Mouse (Mus musculus): ENCODE measurements around the gene Irs1. TPM values are rescaled to one million over a fixed set of nuclear protein-coding genes. Genes with fewer than 3 reads are reported as not detected.

Gene Irs1
- polyA plus RNA-seq, 1 experiment from 2014 or later, result 11.5 TPM

GRCm38 (mm10) chr1:82291930-82292712 is 905 bp upstream of the Irs1 start:
- peak overlapping the region; percentile 96 for H3K27ac ChIP-seq (ENCODE audit: low read depth, low read length)
- peak overlapping the region; percentile 59 for H3K4me3 ChIP-seq (ENCODE audit: low read depth, low read length)
- H3K9me3 ChIP-seq (ENCODE audit: control insufficient read depth, low read length), result no peaks in the 10 kb centered on the region
- DNase-seq (ENCODE audit: low spot score) (no peak), ATAC-seq (ENCODE audit: insufficient read depth, low FRiP score, low TSS enrichment) (peak; percentile 5; the same call in 1 of the 2 replicates)
- peaks cover 7% of the 10 kb centered on the region for H3K36me3 ChIP-seq (ENCODE audit: control insufficient read depth, insufficient read depth, low read length)
- peak overlapping the region; percentile 78 for H3K9ac ChIP-seq (ENCODE audit: low read length)
- peak overlapping the region; percentile 91 for H3K4me2 ChIP-seq (ENCODE audit: low read depth)
- 1% methylated on average over 23 of the region's 23 CpGs for WGBS
- no peaks in the 10 kb centered on the region for H3K27me3 ChIP-seq (ENCODE audit: control insufficient read depth, insufficient read depth, low read length)
- H3K4me1 ChIP-seq (ENCODE audit: control insufficient read depth, insufficient read depth, low read length), result peaks cover 16% of the 10 kb centered on the region

DNA sequence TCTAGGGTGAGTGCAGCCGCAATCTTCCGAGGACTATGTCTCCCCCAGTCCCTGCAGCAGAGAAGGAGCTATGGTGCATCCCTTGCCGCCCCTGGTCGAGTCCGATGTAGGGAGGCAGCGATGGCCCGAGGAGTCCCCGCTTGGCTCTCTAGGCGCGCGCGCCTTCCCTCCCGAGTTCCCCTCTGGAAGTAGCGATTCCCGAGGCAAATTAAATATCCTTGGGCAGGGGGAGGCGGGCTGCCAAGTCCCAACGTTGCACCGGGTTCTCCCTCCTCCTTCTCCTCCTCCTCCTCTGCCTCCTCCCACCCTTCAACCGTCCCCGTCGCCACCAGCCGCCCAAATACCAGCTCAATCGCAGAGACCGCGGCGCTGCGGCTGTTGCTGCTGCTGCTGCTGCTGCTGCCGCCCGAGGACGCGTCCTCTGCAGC is 479 bp downstream of the Irs1 start:
- peak; percentile 85 for DNase-seq (ENCODE audit: low spot score)
- Histone ChIP-seq H3K9ac (ENCODE audit: low read length) (peak overlapping the region; percentile 78), H3K9me3 (ENCODE audit: control insufficient read depth, low read length) (no peaks in the 10 kb centered on the region), H3K36me3 (ENCODE audit: control insufficient read depth, insufficient read depth, low read length) (peaks cover 8% of the 10 kb centered on the region), H3K4me1 (ENCODE audit: control insufficient read depth, insufficient read depth, low read length) (peaks cover 25% of the 10 kb centered on the region), H3K27ac (ENCODE audit: low read depth, low read length) (peak overlapping the region; percentile 96), H3K4me2 (ENCODE audit: low read depth) (peak overlapping the region; percentile 91), H3K27me3 (ENCODE audit: control insufficient read depth, insufficient read depth, low read length) (no peaks in the 10 kb centered on the region), H3K4me3 (ENCODE audit: low read depth, low read length) (peak overlapping the region; percentile 59)
- 0% methylated on average over 31 of the region's 31 CpGs for WGBS
- ATAC-seq (ENCODE audit: insufficient read depth, low FRiP score, low TSS enrichment), result peak; percentile 26

GRCm38 (mm10) chr1:82289990-82290681 is 1.1 kb downstream of the Irs1 start:
- 1% methylated on average over 45 of the region's 45 CpGs for WGBS
- Histone ChIP-seq H3K27ac (ENCODE audit: low read depth, low read length) (peak overlapping the region; percentile 96), H3K36me3 (ENCODE audit: control insufficient read depth, insufficient read depth, low read length) (peaks cover 8% of the 10 kb centered on the region), H3K4me3 (ENCODE audit: low read depth, low read length) (peak overlapping the region; percentile 59), H3K9ac (ENCODE audit: low read length) (peak overlapping the region; percentile 78), H3K4me2 (ENCODE audit: low read depth) (peak overlapping the region; percentile 91), H3K4me1 (ENCODE audit: control insufficient read depth, insufficient read depth, low read length) (peaks cover 29% of the 10 kb centered on the region), H3K27me3 (ENCODE audit: control insufficient read depth, insufficient read depth, low read length) (no peaks in the 10 kb centered on the region), H3K9me3 (ENCODE audit: control insufficient read depth, low read length) (no peaks in the 10 kb centered on the region)
- no peak for ATAC-seq (ENCODE audit: insufficient read depth, low FRiP score, low TSS enrichment)
- DNase-seq (ENCODE audit: low spot score), result peak; percentile 68

DNA sequence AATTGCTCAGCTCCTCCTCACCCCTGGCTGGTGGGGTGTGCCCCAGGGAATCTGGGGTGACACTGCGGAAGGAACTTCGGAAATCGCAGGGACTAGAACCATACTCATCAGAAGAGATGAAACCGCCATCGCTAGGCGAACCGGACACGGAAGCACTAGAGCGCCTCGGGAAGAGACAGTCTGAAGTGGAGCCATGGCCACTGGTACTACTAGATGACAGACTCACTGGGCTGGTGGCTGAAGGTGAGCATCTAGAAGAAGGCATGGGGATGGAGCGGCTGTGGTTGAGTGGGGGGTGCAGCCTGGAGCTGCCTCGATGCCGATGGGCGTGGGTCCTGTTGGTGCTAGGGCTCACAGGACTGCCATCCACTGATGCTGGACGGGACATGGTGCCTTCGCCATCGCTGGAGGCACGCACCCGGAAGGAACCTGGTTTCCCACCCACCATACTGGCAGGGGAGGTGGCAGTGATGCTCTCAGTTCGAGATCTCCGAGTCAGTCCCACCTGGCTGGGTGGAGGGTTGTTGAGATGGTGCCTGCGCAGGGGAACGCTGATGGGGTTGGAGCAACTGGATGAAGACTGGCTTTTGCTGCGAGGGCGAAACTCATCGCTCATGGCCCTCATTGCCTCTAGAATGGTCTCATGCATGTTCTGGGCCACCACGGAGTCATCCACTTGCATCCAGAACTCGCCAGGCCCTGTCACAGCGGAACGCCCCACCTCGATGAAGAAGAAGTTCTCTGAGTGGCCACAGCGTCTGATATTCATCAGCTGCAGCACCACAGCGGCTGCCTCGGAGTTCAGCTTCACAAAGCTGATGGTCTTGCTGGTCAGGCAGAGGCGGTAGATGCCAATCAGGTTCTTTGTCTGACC is 1.9 kb downstream of the Irs1 start:
- H3K4me3 ChIP-seq (ENCODE audit: low read depth, low read length), result peak overlapping the region; percentile 59
- H3K27me3 ChIP-seq (ENCODE audit: control insufficient read depth, insufficient read depth, low read length), result no peaks in the 10 kb centered on the region
- peak overlapping the region; percentile 91 for H3K4me2 ChIP-seq (ENCODE audit: low read depth)
- H3K36me3 ChIP-seq (ENCODE audit: control insufficient read depth, insufficient read depth, low read length), result peaks cover 8% of the 10 kb centered on the region
- H3K4me1 ChIP-seq (ENCODE audit: control insufficient read depth, insufficient read depth, low read length), result peaks cover 32% of the 10 kb centered on the region
- ATAC-seq (ENCODE audit: insufficient read depth, low FRiP score, low TSS enrichment) (no peak), DNase-seq (ENCODE audit: low spot score) (no peak)
- 70% methylated on average over 35 of the region's 35 CpGs for WGBS
- H3K27ac ChIP-seq (ENCODE audit: low read depth, low read length), result peak overlapping the region; percentile 96
- H3K9ac ChIP-seq (ENCODE audit: low read length), result peak overlapping the region; percentile 78
- no peaks in the 10 kb centered on the region for H3K9me3 ChIP-seq (ENCODE audit: control insufficient read depth, low read length)

DNA sequence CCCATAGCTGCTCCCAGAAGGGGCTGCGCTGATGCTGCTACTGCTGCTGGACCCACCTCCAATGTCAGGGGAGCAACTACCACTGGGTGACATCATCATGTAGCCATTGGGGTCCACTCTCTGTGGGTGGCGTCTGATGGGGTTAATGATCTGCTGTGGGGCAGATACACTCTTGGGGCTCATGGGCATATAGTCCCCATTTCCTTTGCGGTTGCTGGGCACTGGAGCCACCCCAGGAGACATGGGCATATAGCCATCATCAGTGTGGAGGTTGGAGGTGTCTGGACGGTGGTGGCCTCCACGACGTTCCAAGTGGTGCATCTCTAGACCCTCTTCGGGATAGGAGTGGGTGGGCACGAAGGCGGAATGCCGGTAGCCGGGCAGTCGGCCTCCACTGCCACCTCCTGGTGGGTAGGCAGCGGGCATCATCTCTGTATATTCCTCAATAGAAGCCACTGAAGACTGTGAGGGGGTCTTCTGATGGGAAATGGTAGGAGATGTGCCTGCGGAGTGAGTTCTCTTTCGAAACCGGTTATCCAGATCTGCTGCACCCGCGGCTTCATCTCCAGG is 2.7 kb downstream of the Irs1 start:
- ATAC-seq (ENCODE audit: insufficient read depth, low FRiP score, low TSS enrichment) (no peak), DNase-seq (ENCODE audit: low spot score) (no peak)
- Histone ChIP-seq H3K27me3 (ENCODE audit: control insufficient read depth, insufficient read depth, low read length) (no peaks in the 10 kb centered on the region), H3K9me3 (ENCODE audit: control insufficient read depth, low read length) (no peaks in the 10 kb centered on the region), H3K9ac (ENCODE audit: low read length) (no peak overlapping the region; the same call in 1 of the 2 replicates), H3K27ac (ENCODE audit: low read depth, low read length) (no peak overlapping the region), H3K4me1 (ENCODE audit: control insufficient read depth, insufficient read depth, low read length) (peaks cover 33% of the 10 kb centered on the region), H3K4me3 (ENCODE audit: low read depth, low read length) (peak overlapping the region; percentile 59), H3K36me3 (ENCODE audit: control insufficient read depth, insufficient read depth, low read length) (peaks cover 8% of the 10 kb centered on the region), H3K4me2 (ENCODE audit: low read depth) (peak overlapping the region; percentile 91)
- 92% methylated on average over 18 of the region's 18 CpGs for WGBS

GRCm38 (mm10) chr1:82287776-82288325 is 3.4 kb downstream of the Irs1 start:
- H3K4me2 ChIP-seq (ENCODE audit: low read depth), result peak overlapping the region; percentile 91
- H3K36me3 ChIP-seq (ENCODE audit: control insufficient read depth, insufficient read depth, low read length), result peaks cover 8% of the 10 kb centered on the region
- H3K27me3 ChIP-seq (ENCODE audit: control insufficient read depth, insufficient read depth, low read length), result no peaks in the 10 kb centered on the region
- WGBS, result 91% methylated on average over 16 of the region's 16 CpGs
- H3K9me3 ChIP-seq (ENCODE audit: control insufficient read depth, low read length), result no peaks in the 10 kb centered on the region
- ATAC-seq (ENCODE audit: insufficient read depth, low FRiP score, low TSS enrichment), result no peak
- H3K4me3 ChIP-seq (ENCODE audit: low read depth, low read length), result peak overlapping the region; percentile 42
- H3K27ac ChIP-seq (ENCODE audit: low read depth, low read length), result no peak overlapping the region
- H3K9ac ChIP-seq (ENCODE audit: low read length), result peak overlapping the region; percentile 32; the same call in 1 of the 2 replicates
- no peak for DNase-seq (ENCODE audit: low spot score)
- peaks cover 33% of the 10 kb centered on the region for H3K4me1 ChIP-seq (ENCODE audit: control insufficient read depth, insufficient read depth, low read length)

DNA sequence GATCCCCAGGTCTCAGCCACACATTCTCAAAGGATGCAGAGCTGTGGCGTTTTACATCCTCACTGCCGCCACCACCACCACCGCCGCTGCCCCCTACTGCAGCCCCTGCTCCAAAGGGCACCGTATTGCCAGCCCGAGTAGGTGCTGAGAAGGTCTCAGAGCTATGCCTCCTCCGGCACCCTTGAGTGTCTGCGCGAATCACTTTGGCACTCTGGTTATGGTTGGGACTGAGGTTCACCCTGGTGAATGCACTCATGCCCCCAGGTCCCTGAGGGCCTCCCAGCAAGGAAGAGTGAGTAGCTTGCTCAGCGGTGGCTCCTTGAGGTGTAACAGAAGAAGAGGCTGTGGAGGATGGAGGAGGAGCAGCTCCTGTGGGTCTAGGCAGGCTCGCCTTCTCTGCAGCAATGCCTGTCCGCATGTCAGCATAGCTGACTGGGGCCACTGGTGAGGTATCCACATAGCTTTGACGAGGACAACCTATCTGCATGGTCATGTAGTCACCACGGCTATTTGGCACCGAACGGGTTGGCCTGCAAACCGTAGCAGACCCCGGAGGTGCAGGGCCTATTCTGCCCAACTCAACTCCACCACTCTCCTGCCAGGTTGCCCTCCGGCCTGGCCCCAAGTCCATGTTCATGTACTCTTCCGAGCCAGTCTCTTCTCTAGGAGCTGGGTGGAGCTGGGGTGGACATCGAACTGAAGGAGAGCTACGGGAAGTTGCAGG is 4.0 kb downstream of the Irs1 start:
- no peaks in the 10 kb centered on the region for H3K9me3 ChIP-seq (ENCODE audit: control insufficient read depth, low read length)
- ATAC-seq (ENCODE audit: insufficient read depth, low FRiP score, low TSS enrichment) (no peak), DNase-seq (ENCODE audit: low spot score) (no peak)
- H3K27me3 ChIP-seq (ENCODE audit: control insufficient read depth, insufficient read depth, low read length), result no peaks in the 10 kb centered on the region
- peaks cover 8% of the 10 kb centered on the region for H3K36me3 ChIP-seq (ENCODE audit: control insufficient read depth, insufficient read depth, low read length)
- 0 out of 2 replicates have a peak overlapping the region, but pooled peaks have one; percentile 17 for H3K27ac ChIP-seq (ENCODE audit: low read depth, low read length)
- H3K4me1 ChIP-seq (ENCODE audit: control insufficient read depth, insufficient read depth, low read length), result peaks cover 35% of the 10 kb centered on the region
- H3K4me2 ChIP-seq (ENCODE audit: low read depth), result peak overlapping the region; percentile 91
- peak overlapping the region; percentile 42 for H3K4me3 ChIP-seq (ENCODE audit: low read depth, low read length)
- peak overlapping the region; percentile 55 for H3K9ac ChIP-seq (ENCODE audit: low read length)
- 63% methylated on average over 22 of the region's 22 CpGs for WGBS

Measured in neural tube, embryonic 11.5 days (tissue).